Mouse (Mus musculus): ENCODE data around the gene Cbln3.

GRCm38 (mm10) chr14:55877469-55878315 is 6.5 kb downstream of the Cbln3 start:
- TF ChIP-seq CTCF (IDR thresholded peaks at IDR 0.05; ENCODE audit: borderline replicate concordance, control insufficient read depth, extremely low read depth, insufficient read depth, low read length, poor library complexity) (no peak), POLR2A (IDR thresholded peaks at IDR 0.05; ENCODE audit: control insufficient read depth, extremely low read depth, insufficient read depth, low read length, poor library complexity) (no peak)
